Mouse (Mus musculus): ENCODE measurements around the gene Cenpa. TPM values are rescaled to one million over a fixed set of nuclear protein-coding genes. Genes with fewer than 3 reads are reported as not detected.
A peak's percentile ranks its signal among the peaks of the same experiment; 100 is the strongest.

Gene Cenpa
- total RNA-seq, 2 experiments from 2014 or later = 6.1 to 7.6 TPM

DNA sequence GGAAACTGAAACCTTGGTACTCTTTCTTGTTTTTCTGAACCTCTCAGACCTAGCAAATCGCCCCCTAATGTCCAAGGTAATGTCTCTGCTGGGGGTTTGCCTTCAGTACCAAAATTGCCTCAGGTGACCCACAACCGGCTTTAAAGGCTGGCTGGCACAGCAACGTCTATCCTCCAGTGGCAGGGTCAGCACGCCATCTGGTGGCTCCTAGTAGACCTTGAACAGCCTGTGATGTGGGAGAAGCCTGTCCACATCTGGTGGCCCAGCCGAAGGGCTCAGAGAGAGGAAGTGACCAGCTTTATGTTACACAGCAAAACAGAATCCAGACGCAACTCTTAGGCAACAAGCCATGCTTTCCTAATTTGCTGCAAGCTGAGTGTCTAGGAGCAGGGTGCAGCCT lies 28.5 kb upstream of the Cenpa start:
- intact Hi-C loops (cut with DNase I) = loop anchor here (2.0 to 5.0 kb wide), 3 partner anchors 121 to 421 kb away; no protein-coding TSS in a partner anchor
- DNase-seq (ENCODE audit: extremely low spot score in 1 of 2, low spot score in 2 of 2) = peak; percentile 79 to 87

DNA sequence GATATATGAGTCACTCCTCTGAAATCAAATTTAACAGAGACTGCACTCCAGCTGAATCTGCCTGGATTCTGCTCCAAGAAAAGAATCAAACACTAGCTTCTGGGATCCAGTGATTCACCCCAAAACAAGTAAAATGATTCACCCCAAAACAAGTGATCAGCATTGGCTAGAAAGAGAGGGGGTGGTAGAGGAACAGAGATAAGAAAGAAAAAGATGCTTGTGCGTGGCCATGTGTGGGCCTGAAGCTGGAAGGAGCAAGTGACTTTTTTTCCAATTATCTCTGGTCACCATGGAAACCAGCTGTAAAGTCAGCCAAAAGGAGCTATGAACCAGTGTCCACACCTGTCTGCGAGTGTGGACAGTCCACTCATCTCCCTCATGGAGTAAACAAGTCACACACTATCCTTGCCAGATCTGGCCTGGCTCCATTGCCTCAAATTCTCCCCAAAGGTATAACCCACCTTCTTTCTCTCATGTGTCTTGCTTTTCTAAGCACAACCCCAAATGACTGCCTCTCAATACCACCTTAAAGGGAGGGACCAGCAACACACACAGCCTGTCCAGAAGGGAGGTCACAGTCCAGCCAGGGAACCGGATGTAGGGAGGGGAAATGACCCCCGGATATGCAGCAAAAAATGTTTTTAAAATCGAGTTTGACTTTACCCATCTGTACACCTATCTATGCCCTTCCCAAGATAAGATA lies 22.9 kb upstream of the Cenpa start:
- intact Hi-C loops (cut with DNase I) = no loop called here
- no peak for DNase-seq (ENCODE audit: extremely low spot score in 1 of 2, low spot score in 2 of 2)

DNA sequence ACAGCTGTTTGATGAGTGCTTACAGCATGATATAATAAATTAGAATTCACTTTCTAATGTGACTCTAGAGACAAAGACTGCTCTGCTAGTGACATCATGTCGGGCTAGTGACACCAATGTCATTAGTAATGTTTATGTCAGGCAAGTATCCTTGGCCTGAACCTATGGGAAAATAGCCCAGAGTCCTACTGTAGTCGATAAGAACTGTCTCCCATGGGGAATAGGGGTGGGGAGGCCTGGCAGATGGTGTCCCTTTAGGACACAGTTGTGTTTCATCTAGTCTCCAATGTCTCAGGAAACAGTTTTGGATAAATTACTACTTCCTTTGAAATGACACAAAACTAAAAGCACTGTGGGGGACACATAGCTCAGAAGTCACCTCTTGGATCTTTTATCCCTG lies 20.5 kb upstream of the Cenpa start:
- intact Hi-C loops (cut with DNase I) = no loop called here
- DNase-seq (ENCODE audit: extremely low spot score in 1 of 2, low spot score in 2 of 2) = no peak

DNA sequence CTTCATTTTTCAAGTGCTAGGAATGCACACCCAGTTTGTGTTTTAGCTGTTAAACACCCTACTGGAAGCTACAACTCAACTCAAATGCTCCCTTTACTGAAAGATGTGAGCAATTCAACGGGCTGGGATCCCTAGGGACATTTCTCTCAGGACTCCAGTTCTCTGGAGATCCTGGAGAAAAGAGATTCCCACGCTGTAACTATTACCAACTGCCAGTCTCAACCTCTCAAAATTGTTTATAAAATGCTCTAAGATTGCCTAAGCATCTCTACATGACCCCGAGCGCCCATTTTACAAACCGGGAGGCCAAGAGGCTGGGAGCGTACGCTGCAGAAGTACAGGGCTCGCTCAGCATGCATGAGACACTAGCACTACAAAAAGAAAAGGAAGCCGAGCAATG lies 19.2 kb upstream of the Cenpa start:
- no peak for DNase-seq (ENCODE audit: extremely low spot score in 1 of 2, low spot score in 2 of 2)
- intact Hi-C loops (cut with DNase I) = no loop called here

DNA sequence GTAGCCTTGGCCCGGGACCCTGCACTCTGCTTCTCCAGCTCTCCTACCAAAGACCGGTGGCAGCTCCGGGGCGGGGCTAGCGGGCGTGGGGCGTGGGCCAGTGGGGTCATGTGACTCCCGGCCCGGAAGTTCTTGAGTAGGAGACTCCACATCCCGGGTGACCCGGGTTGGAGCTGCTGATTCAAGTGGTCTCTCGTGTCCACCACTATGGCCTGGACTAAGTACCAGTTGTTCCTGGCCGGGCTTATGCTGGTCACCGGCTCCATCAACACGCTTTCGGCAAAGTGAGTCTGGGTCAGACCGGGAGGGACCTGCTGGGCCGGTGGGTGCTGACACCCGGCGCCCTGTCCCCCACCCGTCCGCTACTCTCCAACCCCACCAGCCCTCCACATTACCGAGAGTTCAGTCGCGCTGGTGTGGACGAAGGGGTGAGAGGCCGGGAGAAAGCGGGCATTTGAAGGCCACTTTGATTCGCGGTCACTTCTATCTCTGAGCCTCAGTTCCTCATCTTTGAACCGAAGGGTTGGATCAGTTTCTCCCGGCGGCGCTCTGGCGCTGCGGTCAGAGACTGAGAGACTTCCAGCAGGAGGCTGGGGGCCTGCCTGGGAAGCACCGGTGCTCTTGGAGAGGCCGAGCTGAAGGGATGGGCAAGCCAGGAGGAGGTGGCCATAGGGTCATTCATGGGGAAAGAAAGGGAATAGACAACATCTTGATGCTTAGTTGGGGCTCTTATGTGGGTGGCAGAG lies 18.6 kb upstream of the Cenpa start, which contains the start of gene Slc35f6:
Gene Slc35f6, plus strand, starts transcription at position 119 of the 746 bp plus-strand sequence.
- intact Hi-C loops (cut with DNase I) = no loop called here
- DNase-seq (ENCODE audit: extremely low spot score in 1 of 2, low spot score in 2 of 2) = peak; percentile 91 to 96

DNA sequence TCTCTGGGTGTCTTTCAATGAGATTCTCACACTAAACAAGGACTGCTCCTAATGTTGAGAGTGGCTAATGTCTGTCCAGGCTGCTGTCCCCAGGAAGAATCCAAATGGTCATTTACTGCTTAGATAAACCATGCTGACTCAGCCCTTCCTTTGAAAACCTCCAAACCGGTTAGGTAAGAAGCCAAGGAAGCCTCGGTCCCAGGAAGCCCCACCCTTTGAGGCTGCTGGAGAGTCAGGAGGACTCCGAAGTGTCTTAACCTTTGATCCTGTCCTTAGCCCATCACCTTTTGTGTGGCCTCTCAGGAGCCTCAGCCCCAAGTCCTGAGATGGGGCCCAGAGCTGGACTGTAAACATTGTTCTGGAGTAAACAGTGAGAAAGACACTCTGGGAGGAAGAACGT lies 17.0 kb upstream of the Cenpa start:
- intact Hi-C loops (cut with DNase I) = no loop called here
- no peak for DNase-seq (ENCODE audit: extremely low spot score in 1 of 2, low spot score in 2 of 2)

DNA sequence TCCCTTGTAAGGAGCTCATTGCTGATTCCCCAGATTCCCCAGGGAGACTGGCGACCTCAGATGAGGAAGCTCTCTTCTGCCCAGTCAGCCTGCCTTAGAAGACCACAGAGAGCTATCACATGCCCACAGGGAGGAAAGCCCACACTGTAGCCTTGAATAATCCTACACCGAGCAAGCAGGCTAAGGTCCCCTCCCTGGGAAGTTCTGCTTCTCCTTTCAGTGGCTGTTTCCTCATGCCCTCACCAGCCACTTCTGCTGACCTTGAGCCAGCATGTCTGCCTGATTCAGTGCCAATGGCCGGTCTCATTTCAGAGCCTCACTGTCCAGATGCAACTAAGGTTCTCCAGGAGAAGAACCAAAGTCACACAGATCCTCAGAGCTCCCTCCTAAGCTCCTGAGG lies 15.8 kb upstream of the Cenpa start:
- intact Hi-C loops (cut with DNase I) = no loop called here
- no peak for DNase-seq (ENCODE audit: extremely low spot score in 1 of 2, low spot score in 2 of 2)

DNA sequence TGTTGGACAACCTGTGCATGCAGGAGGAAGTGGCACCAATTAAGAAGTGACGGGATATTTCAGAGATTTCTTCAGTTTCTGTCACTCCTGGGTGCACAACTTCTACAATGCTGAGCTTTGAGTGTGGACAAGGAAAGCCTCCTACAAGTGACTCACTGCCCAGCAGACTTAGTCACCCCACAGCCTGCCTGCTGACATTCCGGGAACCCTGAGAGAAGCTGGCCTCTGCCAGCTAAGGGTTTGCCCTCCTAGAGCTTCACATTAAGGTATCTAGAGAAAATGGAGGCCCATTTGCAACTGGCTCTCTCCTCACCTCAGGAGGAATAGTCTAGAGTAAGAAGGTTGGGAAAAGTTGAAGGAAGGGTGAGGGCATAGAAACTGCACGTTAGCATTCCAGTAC lies 15.0 kb upstream of the Cenpa start:
- intact Hi-C loops (cut with DNase I) = no loop called here
- no peak for DNase-seq (ENCODE audit: extremely low spot score in 1 of 2, low spot score in 2 of 2)

DNA sequence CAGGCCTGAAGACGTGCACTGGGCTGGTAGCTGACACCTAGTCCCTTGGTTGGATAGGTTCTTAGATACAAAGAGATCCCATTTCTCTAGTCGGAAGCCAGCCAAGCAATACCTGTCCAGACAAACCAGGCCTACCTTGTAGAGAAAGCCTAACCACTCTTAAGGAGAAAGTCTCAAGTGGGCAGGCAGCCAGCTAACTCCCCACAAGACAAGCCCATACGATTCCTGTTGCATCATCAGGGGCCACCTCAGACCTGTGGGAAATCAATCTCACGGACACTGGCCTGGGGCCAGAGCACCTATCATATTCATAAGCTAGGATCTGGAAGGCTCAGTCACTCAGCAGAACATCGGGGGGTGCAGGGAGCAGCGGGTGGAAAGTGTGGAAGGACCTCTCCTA lies 13.3 kb upstream of the Cenpa start:
- DNase-seq (ENCODE audit: extremely low spot score in 1 of 2, low spot score in 2 of 2) = no peak
- intact Hi-C loops (cut with DNase I) = no loop called here

DNA sequence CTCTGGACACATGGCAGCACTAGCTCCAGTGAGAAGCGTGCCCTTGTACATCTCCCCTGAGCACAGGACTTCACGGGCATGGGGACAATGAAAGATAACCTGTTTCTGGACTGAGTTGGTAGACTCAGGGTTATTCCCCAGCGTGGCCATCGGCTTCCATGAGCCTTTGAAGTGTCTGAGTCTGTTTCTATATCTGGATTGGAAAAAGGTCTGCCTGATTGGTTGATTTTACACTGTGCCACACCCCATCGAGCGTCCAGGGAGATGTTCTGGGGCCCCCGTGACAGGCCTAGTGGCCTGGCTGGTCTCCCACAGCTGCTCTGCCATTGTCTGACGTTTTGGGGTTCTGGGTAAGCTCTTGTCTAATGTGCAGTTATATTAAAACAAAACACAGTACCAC lies 11.5 kb upstream of the Cenpa start:
- DNase-seq (ENCODE audit: extremely low spot score in 1 of 2, low spot score in 2 of 2) = no peak
- intact Hi-C loops (cut with DNase I) = no loop called here

DNA sequence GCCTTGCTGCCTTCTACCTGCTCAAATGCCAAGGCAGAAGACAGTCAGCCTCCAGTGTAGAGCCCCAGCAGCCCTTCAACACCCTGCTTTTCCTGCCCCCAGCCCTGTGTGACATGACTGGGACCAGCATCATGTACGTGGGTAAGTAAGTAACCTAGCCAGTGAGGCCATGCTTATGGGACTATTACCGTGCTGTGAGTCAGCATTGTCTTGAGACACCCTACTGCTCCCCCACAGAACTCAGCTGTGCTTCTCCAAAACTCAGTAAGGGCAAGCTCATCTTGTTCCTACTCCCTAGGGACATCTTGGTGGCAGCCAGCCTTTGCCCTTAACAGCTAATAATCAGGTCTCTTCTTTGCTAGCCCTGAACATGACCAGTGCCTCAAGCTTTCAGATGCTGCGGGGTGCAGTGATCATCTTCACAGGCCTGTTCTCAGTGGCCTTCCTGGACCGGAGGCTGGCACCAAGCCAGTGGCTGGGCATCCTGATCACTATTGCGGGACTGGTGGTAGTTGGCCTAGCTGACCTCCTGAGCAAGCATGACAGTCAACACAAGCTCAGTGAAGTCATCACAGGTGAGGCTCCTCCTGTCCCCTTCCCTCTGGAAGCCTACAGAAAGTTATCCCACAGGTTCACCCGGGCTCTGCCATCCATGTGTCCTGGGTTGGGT lies 10.9 kb upstream of the Cenpa start:
- DNase-seq (ENCODE audit: extremely low spot score in 1 of 2, low spot score in 2 of 2) = no peak
- intact Hi-C loops (cut with DNase I) = no loop called here

DNA sequence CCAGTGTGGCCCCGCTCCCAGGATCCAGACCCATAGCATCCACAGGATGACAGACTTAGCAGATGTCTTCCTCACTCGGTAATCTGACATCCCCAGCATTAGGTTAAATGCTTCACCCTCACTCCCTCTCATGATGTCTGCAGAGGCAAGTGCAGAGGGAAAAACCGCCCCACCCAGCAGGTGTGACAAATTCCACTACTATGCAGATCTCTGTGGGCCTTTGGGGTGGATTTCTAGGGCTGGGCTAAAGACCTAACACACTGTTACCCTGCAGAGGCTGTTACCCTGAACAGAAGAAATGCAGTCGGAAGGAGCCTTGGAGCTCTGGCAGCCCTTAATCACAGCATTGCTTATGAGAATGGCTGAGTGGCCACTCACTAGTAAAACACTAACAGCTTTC lies 7.5 kb upstream of the Cenpa start:
- intact Hi-C loops (cut with DNase I) = no loop called here
- no peak for DNase-seq (ENCODE audit: extremely low spot score in 1 of 2, low spot score in 2 of 2)

DNA sequence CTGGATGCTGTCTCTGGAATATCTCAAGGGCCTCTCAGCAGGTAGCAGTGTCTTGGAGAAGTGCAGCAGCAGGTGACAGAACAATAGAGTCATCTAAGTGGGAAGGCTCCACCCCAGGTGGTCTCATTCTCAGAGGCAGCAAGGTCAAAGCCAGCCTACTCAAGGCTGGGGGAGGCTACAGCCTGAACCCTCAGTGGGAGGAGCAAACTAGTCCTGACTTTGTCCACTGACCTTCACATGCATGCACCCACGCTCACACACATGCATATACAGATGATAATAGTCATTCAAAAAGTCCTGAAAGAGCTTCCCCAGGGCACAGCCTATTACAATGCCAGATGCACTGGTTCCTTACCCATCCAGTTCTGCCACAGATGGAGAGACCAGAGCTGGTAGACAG lies 6.3 kb upstream of the Cenpa start:
- DNase-seq (ENCODE audit: extremely low spot score in 1 of 2, low spot score in 2 of 2) = no peak
- intact Hi-C loops (cut with DNase I) = no loop called here

DNA sequence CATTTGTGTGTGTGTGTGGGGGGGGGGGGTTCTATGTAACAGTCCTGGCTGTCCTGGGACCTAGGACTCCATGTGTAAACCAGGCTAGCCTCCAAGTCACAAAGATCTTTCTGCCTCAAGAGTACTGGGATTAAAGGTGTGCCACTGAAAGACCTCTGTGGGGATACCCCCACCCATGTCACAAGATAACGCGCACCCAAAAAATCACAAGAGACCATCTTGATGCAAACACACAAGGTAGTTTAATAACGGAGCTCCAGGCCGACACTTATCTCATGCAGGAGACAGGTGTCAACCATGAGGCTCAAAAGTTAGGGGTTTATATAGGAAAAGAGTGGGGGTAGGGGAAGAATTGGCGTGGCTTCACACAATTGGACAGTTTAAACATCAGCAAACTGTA lies 5.8 kb upstream of the Cenpa start:
- no peak for DNase-seq (ENCODE audit: extremely low spot score in 1 of 2, low spot score in 2 of 2)
- intact Hi-C loops (cut with DNase I) = no loop called here

DNA sequence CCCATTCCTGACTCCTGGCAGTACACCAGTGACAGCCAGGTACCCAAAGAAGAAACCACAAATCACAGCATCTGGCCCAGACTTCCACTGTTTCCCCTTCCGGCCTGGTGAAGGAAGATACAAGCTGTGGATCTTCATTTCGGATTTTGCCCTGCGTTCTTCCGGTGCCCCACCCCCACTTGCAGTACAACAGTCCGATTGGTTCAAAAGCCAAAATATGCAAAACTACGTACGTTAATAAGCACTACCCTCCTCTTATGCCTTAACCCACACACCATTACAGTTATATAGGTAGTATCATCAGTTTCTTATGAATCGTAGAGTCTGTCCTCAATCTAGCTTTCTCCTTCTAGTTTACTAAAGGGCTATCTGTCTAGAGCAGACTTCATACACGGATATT lies 1.2 kb upstream of the Cenpa start:
- intact Hi-C loops (cut with DNase I) = no loop called here

DNA sequence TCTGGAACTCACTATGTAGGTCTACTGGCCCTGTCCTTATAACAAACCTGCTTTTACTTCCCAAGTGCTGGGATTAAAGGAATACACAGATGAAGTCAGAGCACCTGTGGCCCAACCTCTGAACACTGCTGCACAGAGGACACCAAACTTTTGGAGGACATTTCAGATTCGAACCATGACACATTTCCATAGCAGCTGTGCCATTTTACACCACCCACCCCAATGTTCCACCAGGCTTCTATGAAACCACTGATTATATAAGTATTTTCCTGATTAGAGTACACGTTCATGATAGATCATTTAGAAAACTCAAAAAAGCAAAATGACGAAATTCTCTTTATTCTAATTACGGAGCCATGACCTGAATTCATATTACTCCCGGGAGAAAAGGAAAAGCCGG lies 609 bp upstream of the Cenpa start:
- intact Hi-C loops (cut with DNase I) = no loop called here
- no peak for DNase-seq (ENCODE audit: extremely low spot score in 1 of 2, low spot score in 2 of 2)

More for the DNA sequence above, 1.2 kb upstream of the Cenpa start:
- no peak for DNase-seq (ENCODE audit: extremely low spot score in 1 of 2, low spot score in 2 of 2)

DNA sequence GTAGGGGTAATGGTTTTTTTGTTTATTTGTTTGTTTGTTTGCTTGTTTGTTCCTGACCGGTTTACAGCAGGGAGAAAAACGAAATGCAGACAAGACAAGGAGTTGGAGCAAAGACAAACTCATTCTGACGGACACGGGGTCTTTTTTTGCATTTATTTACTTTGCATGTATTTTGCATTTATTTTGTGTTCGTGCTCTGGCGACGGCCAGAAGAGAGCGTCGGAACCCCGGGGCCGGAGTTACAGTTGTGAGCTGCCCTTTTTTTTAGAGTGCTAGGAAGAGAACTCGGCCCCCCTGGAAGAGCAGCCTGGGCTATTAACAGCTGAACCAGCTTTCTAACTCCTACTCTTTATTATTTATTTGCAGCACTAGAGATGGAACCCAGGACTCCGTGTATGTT lies 638 bp downstream of the Cenpa start:
- intact Hi-C loops (cut with DNase I) = no loop called here
- DNase-seq (ENCODE audit: extremely low spot score in 1 of 2, low spot score in 2 of 2) = no peak

DNA sequence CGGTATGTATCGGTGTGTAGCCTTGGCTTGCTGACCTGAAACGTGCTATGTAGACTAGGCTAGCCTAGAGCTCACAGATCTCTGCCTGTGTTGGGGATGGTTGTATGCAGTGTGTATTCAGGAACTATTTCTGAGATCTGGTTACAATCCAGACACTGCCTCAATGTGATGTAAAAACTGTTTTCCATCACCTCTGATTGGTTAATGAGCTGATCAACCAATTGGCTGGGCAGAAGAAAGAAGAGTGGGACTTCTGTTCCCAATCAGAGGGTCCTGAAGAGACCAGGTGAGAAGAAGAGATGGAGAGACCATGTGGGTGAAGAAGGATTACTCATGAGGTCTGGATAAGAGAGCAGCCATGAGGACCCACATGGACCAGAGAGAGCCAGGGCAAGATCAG lies 1.1 kb downstream of the Cenpa start:
- intact Hi-C loops (cut with DNase I) = no loop called here
- DNase-seq (ENCODE audit: extremely low spot score in 1 of 2, low spot score in 2 of 2) = no peak

DNA sequence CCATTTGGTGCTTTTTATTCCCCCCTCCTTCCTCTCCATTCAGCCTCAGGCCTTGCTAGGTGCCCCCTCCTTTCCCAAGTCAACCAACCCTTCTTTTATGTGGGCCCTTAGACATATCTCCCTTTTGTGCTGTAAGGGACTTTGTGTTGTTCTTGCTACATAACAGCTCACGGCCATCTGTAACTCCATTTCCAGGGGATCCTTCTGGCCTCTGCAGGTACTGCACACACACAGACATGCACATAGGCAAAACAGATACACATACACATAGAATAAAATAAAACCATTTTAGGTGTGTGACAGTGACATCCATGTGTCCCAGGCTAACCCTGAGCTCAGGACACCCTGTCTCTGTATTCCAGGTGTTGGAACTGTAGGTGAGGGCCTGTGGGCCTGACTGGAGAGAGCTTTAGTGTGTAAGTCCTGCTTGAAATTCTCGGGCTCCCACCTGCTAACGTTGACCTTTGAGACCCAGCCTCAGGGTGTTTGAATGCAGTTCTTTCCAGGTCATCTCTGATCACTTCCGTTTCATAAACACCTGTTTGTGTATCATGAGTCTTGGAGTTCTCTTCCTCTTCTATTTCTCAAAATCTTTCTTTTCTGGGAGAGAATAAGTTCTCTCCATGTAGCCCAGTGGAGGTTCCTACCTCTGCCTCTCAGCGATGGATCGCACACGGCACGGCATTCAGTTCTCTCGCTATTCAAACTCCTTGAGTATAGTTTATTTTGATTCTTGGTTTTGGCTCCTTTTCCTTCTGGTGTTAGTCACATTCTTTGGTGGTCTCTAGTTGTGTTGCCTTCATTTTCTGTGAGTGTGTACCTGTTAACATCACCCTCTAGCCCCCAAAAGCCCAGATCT lies 2.3 kb downstream of the Cenpa start:
- no peak for DNase-seq (ENCODE audit: extremely low spot score in 1 of 2, low spot score in 2 of 2)
- intact Hi-C loops (cut with DNase I) = no loop called here

Data from left cerebral cortex, postnatal 10 days (tissue).